Mouse (Mus musculus) neural tube, embryonic 15.5 days (tissue): ENCODE measurements at regions not wholly inside any gene's neighbourhood (a gene's known extent, or its start where the extent isn't known, plus 50 kb on each side); places are given as distances from the start of the nearest gene placed in this dataset.
A peak's percentile ranks its signal among the peaks of the same experiment; 100 is the strongest.

Experiments
- ATAC-seq: fragments of 200-750 bp; cut with Nextera tagmentation; 2 replicates; pipeline ENCODE4 v1.8.0; 2017; ENCODE audit warnings: mild to moderate bottlenecking, moderate TSS enrichment, moderate library complexity; ENCODE audit not compliant: low FRiP score
- H3K27ac ChIP-seq: fragments of 300-500 bp; sonication (generic); replicated peaks from 2 replicates; pipeline ENCODE4 v1.5.1; 2015; ENCODE audit warnings: mild to moderate bottlenecking, inconsistent platforms
- H3K27me3 ChIP-seq: fragments of 300-500 bp; sonication (generic); replicated peaks from 2 replicates; pipeline ENCODE4 v1.6.1; 2015; ENCODE audit warnings: inconsistent platforms
- H3K36me3 ChIP-seq: fragments of 300-500 bp; sonication (generic); 2 replicates; pipeline ENCODE4 v1.6.1; 2015; ENCODE audit warnings: inconsistent platforms
- H3K4me1 ChIP-seq: fragments of 300-500 bp; sonication (generic); 2 replicates; pipeline ENCODE4 v1.6.1; 2015; ENCODE audit warnings: inconsistent platforms
- H3K4me2 ChIP-seq: fragments of 300-500 bp; sonication (generic); 2 replicates; pipeline ENCODE4 v1.6.1; 2015; ENCODE audit warnings: inconsistent platforms, mild to moderate bottlenecking, moderate library complexity
- H3K4me3 ChIP-seq: fragments of 300-500 bp; sonication (generic); replicated peaks from 2 replicates; pipeline ENCODE4 v1.5.1; 2015; ENCODE audit warnings: mild to moderate bottlenecking, inconsistent platforms
- H3K9ac ChIP-seq: fragments of 300-500 bp; sonication (generic); replicated peaks from 2 replicates; pipeline ENCODE4 v1.6.1; 2015; ENCODE audit warnings: mild to moderate bottlenecking, inconsistent platforms
- H3K9me3 ChIP-seq: fragments of 300-500 bp; sonication (generic); replicated peaks from 2 replicates; pipeline ENCODE4 v1.6.1; 2016; ENCODE audit warnings: inconsistent platforms
- WGBS: fragments of 180-500 bp; shearing (Covaris S2); methylation state at CpG from one replicate; pipeline ENCODE4 v1.1.7; 2015; ENCODE audit warnings: mixed read lengths; 5-methylcytosine and 5-hydroxymethylcytosine counted together

- H3K36me3 ChIP-seq = no peaks in the 10 kb centered on the region
- H3K27me3 ChIP-seq = no peaks in the 10 kb centered on the region
- H3K4me2 ChIP-seq = no peak overlapping the region
- WGBS = 15% methylated on average over 1 of the region's 1 CpGs
- H3K4me1 ChIP-seq = no peaks in the 10 kb centered on the region
- H3K27ac ChIP-seq = no peak overlapping the region
- no peak overlapping the region for H3K4me3 ChIP-seq
- 0 out of 2 replicates have a peak, but pooled peaks cover 3% of the 10 kb centered on the region for H3K9me3 ChIP-seq
- peak; percentile 90 for ATAC-seq
- no peak overlapping the region for H3K9ac ChIP-seq
Measured at GRCm38 (mm10) chr1:79056676-79057262, 240.2 kb downstream of the Kcne4 start.

DNA sequence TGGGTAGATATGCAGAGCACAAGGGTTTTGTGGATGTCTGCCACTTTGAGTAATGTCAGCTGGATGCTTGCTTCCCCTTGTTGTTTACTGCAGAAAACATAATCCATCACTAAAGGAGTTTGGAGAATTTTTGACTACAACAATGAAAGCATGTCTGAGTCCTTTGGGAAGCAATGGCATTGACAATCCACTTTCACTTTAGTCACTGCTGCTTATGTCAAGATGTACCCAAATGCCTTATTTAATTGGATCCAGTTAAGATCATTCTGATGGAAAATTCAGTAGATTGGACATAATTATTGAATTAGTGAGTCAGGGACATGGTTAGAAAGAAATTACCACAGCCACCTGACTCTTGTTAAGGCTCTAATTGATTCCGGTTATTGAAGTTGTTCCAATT is 263.7 kb downstream of the Kcne4 start:
- Histone ChIP-seq H3K27me3 (no peaks in the 10 kb centered on the region), H3K36me3 (no peaks in the 10 kb centered on the region), H3K4me1 (no peaks in the 10 kb centered on the region), H3K9me3 (no peaks in the 10 kb centered on the region), H3K27ac (no peak overlapping the region), H3K4me3 (no peak overlapping the region), H3K9ac (no peak overlapping the region), H3K4me2 (no peak overlapping the region)
- WGBS = 83% methylated on average over 1 of the region's 1 CpGs
- ATAC-seq = no peak
